Mouse (Mus musculus) heart, adult 2 months (tissue): Measurements from ENCODE around the gene Grin2d. TPM values are rescaled to one million over a fixed set of nuclear protein-coding genes. Genes with fewer than 3 reads are reported as not detected.

Experiments used
- DNase-seq, 2 experiments: peaks; one replicate each; pipeline ENCODE4 v3.0.0; 2021
- H3K27ac ChIP-seq: fragments of 200-600 bp; 2 replicates; pipeline ENCODE4 v1.8.1; 2022
- H3K27me3 ChIP-seq: fragments of 200-500 bp; 2 replicates; pipeline ENCODE4 v1.6.1; 2012; ENCODE audit warnings: mild to moderate bottlenecking, low read length, inconsistent platforms, mixed read lengths; ENCODE audit not compliant: control insufficient read depth, insufficient read depth
- H3K36me3 ChIP-seq: fragments of 200-500 bp; 2 replicates; pipeline ENCODE4 v1.6.1; 2012; ENCODE audit warnings: low read length, inconsistent platforms; ENCODE audit not compliant: control insufficient read depth, insufficient read depth
- H3K4me1 ChIP-seq: fragments of 200-500 bp; 2 replicates; pipeline ENCODE4 v1.6.1; 2011; ENCODE audit warnings: low read length; ENCODE audit not compliant: control insufficient read depth, insufficient read depth
- H3K4me3 ChIP-seq: fragments of 200-600 bp; 2 replicates; pipeline ENCODE4 v1.8.1; 2022
- H3K79me2 ChIP-seq: fragments of 200-500 bp; replicated peaks from 2 replicates; pipeline ENCODE4 v1.6.1; 2012; ENCODE audit warnings: mild to moderate bottlenecking, inconsistent platforms, low read length, moderate library complexity, mixed read lengths; ENCODE audit not compliant: control insufficient read depth, insufficient read depth
- H3K9ac ChIP-seq: fragments of 200-500 bp; 2 replicates; pipeline ENCODE4 v1.6.1; 2012; ENCODE audit warnings: low read depth, mild to moderate bottlenecking, control low read depth, inconsistent platforms, low read length, mixed read lengths
- CTCF ChIP-seq: fragments of 200-600 bp; IDR thresholded peaks from 2 replicates; pipeline ENCODE4 v1.8.1; 2022; ENCODE audit warnings: antibody characterized with exemption, mild to moderate bottlenecking, moderate library complexity
- EP300 ChIP-seq: fragments of 200-500 bp; IDR thresholded peaks from 2 replicates; pipeline ENCODE4 v1.6.1; 2011; ENCODE audit warnings: low read depth, low read length, control low read depth; ENCODE audit not compliant: insufficient read depth
- POLR2A ChIP-seq: fragments of 200-500 bp; IDR thresholded peaks from 2 replicates; pipeline ENCODE4 v1.6.1; 2011; ENCODE audit warnings: mild to moderate bottlenecking, low read depth, low read length, control low read depth; ENCODE audit not compliant: insufficient read depth
- WGBS: fragments of 180-500 bp; shearing (Covaris S2); methylation state at CpG from one replicate; pipeline ENCODE4 v1.1.7; 2018; 5-methylcytosine and 5-hydroxymethylcytosine counted together
- intact Hi-C: fragments of 180-260 bp; cut with DNase I; formaldehyde crosslinking; loops from one replicate; pipeline ENCODE4 v1.15.1; 2025
- polyA plus RNA-seq: library from polyadenylated mRNA; depleted of rRNA; stranded (reverse); fragments of >200 nt; gene quantifications from 2 replicates; pipeline ENCODE4 v1.2.3, GENCODE M21; 2012
- total RNA-seq, 2 experiments: library from RNA; stranded (reverse); gene quantifications; 2 replicates each; pipeline ENCODE4 v1.2.3; 2021

The Grin2d gene
- total and polyA plus RNA-seq, 3 experiments: 0.31 to 0.92 (median 0.43) TPM

- no peak for DNase-seq
- WGBS: 28% methylated on average over 6 of the region's 6 CpGs
- H3K4me3 ChIP-seq: no peak overlapping the region
- no peaks in the 10 kb centered on the region for H3K4me1 ChIP-seq
- H3K27me3 ChIP-seq: peaks cover 2% of the 10 kb centered on the region; the same call in 1 of the 2 replicates
- no peaks in the 10 kb centered on the region for H3K79me2 ChIP-seq
- no peak overlapping the region for H3K9ac ChIP-seq
- no peaks in the 10 kb centered on the region for H3K36me3 ChIP-seq
- no peak for TF ChIP-seq POLR2A
- no peak for TF ChIP-seq EP300
- no peak for TF ChIP-seq CTCF
- intact Hi-C loops: no loop called here
- H3K27ac ChIP-seq: no peak overlapping the region
Observed at GRCm38 (mm10) chr7:45790721-45791120, 87.5 kb downstream of the Grin2d start.

- 77% methylated on average over 22 of the region's 22 CpGs for WGBS
- no peak for DNase-seq
Observed at GRCm38 (mm10) chr7:45787642-45788041, 90.5 kb downstream of the Grin2d start.

GRCm38 (mm10) chr7:45786661-45787413 lies 91.3 kb downstream of the Grin2d start:
- Histone ChIP-seq H3K79me2 (no peaks in the 10 kb centered on the region), H3K4me1 (no peaks in the 10 kb centered on the region), H3K4me3 (no peak overlapping the region), H3K9ac (no peak overlapping the region), H3K36me3 (no peaks in the 10 kb centered on the region), H3K27me3 (peaks cover 12% of the 10 kb centered on the region; the same call in 1 of the 2 replicates), H3K27ac (no peak overlapping the region)
- intact Hi-C loops: no loop called here
- 14% methylated on average over 17 of the region's 17 CpGs for WGBS
- no peak for TF ChIP-seq EP300
- TF ChIP-seq POLR2A: no peak
- no peak for TF ChIP-seq CTCF
- DNase-seq: no peak

More at GRCm38 (mm10) chr7:45787642-45788041, 90.5 kb downstream of the Grin2d start:
- no peaks in the 10 kb centered on the region for H3K36me3 ChIP-seq
- H3K79me2 ChIP-seq: no peaks in the 10 kb centered on the region
- no peak overlapping the region for H3K27ac ChIP-seq
- H3K4me1 ChIP-seq: no peaks in the 10 kb centered on the region
- intact Hi-C loops: no loop called here
- TF ChIP-seq EP300 (no peak), CTCF (no peak), POLR2A (no peak)
- no peak overlapping the region for H3K9ac ChIP-seq
- H3K4me3 ChIP-seq: no peak overlapping the region
- H3K27me3 ChIP-seq: peaks cover 12% of the 10 kb centered on the region; the same call in 1 of the 2 replicates

GRCm38 (mm10) chr7:45786136-45786578 lies 92.0 kb downstream of the Grin2d start:
- no peak overlapping the region for H3K9ac ChIP-seq
- H3K79me2 ChIP-seq: no peaks in the 10 kb centered on the region
- TF ChIP-seq EP300: no peak
- no peaks in the 10 kb centered on the region for H3K4me1 ChIP-seq
- H3K4me3 ChIP-seq: no peak overlapping the region
- WGBS: 5% methylated on average over 14 of the region's 14 CpGs
- H3K27ac ChIP-seq: no peak overlapping the region
- no peaks in the 10 kb centered on the region for H3K36me3 ChIP-seq
- intact Hi-C loops: no loop called here
- no peak for DNase-seq
- peaks cover 12% of the 10 kb centered on the region; the same call in 1 of the 2 replicates for H3K27me3 ChIP-seq

- intact Hi-C loops: no loop called here
- no peak for DNase-seq
- no peak overlapping the region for H3K4me3 ChIP-seq
- no peaks in the 10 kb centered on the region for H3K36me3 ChIP-seq
- H3K4me1 ChIP-seq: no peaks in the 10 kb centered on the region
- H3K27me3 ChIP-seq: peaks cover 12% of the 10 kb centered on the region; the same call in 1 of the 2 replicates
- no peak overlapping the region for H3K27ac ChIP-seq
- TF ChIP-seq EP300 (no peak), CTCF (no peak), POLR2A (no peak)
- no peak overlapping the region; the same call in 1 of the 2 replicates for H3K9ac ChIP-seq
- 2% methylated on average over 39 of the region's 42 CpGs for WGBS
- H3K79me2 ChIP-seq: no peaks in the 10 kb centered on the region
Observed at GRCm38 (mm10) chr7:45785388-45786135, 92.6 kb downstream of the Grin2d start.
